Mouse (Mus musculus) erythroblast, embryonic 14.5 days (primary cell): ENCODE data around the gene Ipo5.

Experiments used
- GATA1 ChIP-seq: IDR thresholded peaks from 2 replicates; pipeline ENCODE4 v1.6.1; 2012; ENCODE audit warnings: low read length, inconsistent platforms, mixed read lengths
- TAL1 ChIP-seq: IDR thresholded peaks from 3 replicates; pipeline ENCODE4 v1.6.1; 2012; ENCODE audit warnings: low read length, inconsistent platforms, mixed read lengths

DNA sequence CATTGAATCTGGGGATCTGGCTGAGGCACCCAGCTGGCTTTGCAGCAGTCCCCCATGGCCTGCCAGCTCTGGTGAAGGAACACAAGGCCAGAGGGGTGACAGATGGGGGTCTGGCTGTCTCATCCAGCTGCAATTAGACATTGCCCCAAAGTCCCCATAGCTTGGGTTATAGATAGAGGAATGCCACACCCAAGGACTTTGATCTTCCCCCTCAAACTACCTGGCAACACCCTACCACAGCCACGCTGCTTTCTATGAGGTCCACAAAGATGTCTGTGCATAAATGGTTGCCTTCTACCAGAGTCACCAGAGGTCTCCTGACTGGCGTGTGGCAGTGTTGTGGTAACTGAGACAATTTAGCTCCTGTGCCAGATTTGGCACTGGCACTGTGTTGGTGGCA is 39.0 kb downstream of the Ipo5 start:
- TF ChIP-seq TAL1 (no peak), GATA1 (no peak)
